Mouse (Mus musculus): ENCODE measurements at regions not wholly inside any gene's neighbourhood (a gene's known extent, or its start where the extent isn't known, plus 50 kb on each side); places are given as distances from the start of the nearest gene placed in this dataset.

GRCm38 (mm10) chr11:18571557-18572209, 447.1 kb downstream of the Meis1 start:
- no peak for DNase-seq

DNA sequence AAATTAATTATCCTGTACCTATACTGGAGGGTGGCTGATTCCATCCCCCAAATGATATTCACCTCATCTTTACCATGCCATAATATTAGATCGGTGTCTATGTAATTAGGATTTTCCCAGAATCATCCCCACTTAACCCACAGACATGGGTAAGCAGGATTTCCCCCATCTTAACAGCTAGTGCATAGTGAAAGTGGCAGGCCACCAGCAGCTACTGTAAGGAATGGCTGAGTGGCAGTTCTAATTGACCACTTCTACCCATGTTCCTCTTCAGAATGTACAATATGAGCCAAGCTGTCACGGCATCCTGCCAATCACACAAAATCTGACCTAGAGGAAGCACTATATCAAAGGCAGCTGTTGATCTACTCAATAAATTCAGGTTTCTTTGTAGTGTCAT, 455.8 kb downstream of the Meis1 start:
- DNase-seq, result no peak

DNA sequence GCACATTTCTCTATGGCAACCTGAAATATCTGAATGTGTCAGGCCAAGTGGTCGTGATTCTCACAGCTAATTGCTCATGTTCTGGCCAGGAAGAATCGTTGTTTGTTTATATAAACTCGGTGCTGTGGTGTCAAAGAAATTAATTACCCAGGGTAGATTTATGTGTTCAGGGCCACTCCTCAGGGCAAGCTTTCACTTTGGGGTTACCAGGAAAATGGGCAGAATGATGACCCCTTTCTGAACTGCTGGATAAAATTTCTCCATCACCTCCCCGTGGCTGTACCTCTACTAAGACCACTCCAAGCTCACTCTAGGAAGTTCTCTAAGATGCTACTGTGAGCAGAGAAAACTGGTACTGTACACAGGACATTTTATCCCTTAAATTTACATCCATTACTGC, 460.1 kb downstream of the Meis1 start:
- DNase-seq, result no peak

GRCm38 (mm10) chr11:18535592-18535857, 483.3 kb downstream of the Meis1 start:
- no peak for DNase-seq

DNA sequence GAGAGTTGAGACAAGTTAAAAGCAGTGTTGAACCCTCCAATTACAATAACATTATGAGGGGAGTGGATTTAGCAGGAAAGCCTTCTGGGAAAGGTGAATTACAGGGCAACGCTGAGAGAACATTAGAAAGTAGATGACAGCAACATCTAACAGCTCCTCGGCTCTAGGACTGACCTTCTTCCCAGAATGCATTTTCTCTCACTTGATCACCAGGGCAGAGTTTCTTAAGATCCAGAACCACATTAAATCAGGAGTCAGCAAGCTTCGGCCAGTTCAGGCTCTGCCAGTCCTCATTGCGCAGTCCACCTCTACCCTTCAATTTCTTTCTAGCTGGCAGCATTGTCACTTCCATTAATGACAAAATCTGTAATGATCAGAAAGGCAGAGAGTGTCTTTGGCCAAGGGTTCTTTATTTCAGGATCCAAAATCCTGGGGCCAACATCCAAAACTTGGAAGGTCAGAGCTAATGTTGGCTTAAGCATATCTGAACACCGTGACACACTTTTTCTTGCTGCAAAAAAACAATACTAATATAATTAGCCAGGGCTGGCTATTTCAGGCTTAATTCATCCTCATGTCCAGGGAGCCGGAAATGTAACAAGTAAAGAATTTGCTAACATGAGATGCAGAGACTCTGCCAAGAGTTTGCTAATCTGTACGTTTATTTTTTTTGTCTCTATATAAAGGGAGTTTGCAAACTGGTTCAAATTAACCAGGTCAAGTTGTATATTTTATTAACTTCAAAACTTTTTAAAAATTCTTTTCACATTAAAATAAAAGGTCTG, 483.8 kb downstream of the Meis1 start:
- no peak for DNase-seq

GRCm38 (mm10) chr11:18531264-18532110, 487.3 kb downstream of the Meis1 start:
- DNase-seq, result no peak

DNA sequence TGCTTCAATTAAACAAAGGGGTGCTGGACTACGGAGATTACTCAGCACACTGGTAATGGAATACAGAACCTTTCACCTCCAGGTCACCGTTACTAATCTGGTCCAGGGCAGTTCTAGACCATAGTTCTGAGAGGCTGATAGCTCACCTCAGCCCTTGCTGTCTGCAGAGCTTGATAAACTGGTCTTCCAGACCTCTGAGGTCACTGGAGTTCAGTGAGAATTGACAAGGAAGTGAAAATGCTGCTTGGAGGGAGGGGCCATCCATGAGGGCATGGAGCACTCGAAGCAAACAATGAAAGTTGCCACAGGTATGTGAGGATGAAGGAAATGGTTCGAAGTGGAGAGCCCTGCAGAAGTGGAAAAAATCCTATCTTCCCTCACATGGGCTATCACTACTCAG, 490.2 kb downstream of the Meis1 start:
- DNase-seq, result no peak

DNA sequence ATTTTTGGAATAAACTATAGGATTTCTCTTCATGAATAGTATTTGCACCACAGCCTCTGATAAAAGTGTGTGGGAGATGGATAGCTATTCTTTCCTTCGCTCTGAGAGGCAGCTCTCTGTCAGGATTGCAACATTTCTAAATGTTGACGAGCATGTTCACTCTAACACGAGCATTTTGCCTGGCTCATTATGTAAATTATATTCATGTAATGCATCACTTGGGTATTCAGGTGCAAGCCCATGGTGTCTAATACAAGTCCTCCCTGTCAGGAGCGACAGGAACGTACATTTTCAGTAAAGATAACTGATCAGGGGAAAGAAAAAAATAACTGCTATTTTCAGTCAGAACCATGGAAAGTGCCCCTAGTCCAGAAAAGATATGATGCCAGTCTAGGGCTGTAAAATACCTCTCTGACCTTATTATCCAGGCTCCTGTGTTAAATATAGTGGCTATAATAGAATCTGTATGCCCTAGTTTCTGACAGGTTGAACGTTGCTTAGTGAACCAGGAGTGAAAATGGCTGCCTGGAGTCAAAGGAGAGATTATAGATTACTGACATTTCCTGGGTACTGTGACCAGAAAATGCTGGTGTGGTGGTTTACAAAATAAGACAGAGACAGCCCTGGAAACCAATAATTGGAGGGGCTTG, 523.6 kb downstream of the Meis1 start:
- no peak for DNase-seq

- DNase-seq, result no peak
Observed at GRCm38 (mm10) chr11:18493981-18494380, 524.8 kb downstream of the Meis1 start.

- DNase-seq, result no peak
Observed at GRCm38 (mm10) chr11:18493086-18493485, 525.7 kb downstream of the Meis1 start.

DNA sequence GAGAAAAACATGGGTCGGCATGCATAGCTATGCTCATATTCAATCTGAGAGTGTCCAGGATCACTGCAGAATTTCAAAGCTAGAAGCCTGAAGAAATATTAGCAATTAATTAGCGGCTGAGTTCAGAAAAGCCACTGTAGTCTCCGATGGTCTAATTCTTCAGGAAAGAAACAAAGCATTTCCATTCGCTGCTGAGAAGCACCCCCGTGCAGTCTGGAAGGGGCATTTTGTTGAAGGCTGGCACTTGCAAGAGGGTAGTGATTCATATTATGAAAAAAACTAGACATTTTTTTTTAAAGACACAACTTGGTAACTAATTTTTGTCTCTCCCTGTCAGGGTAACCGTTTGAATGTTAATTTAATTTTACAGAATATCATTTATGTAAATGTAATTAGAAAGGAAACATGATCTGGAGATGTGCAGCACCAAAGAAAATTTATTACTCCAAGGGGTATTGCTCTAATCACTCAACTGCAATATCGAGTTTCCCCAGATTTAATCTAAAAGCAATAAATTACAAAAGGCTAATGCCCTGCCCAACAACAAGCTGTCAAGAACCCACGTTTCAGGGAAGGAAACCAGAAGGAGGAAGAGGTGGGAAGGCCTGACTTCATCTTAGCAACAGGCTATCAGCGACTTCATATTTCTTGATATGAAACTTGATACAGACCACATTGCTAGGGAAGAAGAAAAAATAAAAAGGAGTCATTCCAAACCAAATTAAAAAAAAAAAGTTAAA, 529.1 kb downstream of the Meis1 start:
- DNase-seq, result no peak

GRCm38 (mm10) chr11:18478841-18479240, 525.2 kb upstream of the Etaa1 start:
- DNase-seq, result no peak

- DNase-seq, result no peak
Observed at GRCm38 (mm10) chr11:18451271-18451670, 497.6 kb upstream of the Etaa1 start.

DNA sequence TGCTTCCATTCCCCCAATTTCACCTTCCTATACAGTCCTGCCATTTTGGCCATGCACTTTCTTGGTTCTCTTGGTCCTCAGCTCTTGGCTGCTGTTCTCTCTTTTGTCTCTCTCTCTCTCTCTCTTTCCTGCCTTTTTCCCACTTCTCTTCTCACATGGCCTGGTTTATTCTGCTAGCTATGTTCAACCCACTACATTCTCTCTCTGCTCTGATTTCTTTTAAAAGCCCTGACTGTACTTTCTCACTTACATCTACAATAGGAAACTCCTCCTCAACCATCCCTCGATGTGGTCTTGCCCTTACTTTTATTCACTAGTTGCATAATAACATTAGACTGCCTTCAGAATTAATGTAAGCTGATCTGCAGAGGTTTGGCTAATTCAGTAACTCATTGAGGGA, 495.2 kb upstream of the Etaa1 start:
- DNase-seq, result no peak

- DNase-seq, result no peak
Observed at GRCm38 (mm10) chr11:18444600-18444999, 490.9 kb upstream of the Etaa1 start.

GRCm38 (mm10) chr11:18444101-18444500, 490.4 kb upstream of the Etaa1 start:
- no peak for DNase-seq

DNA sequence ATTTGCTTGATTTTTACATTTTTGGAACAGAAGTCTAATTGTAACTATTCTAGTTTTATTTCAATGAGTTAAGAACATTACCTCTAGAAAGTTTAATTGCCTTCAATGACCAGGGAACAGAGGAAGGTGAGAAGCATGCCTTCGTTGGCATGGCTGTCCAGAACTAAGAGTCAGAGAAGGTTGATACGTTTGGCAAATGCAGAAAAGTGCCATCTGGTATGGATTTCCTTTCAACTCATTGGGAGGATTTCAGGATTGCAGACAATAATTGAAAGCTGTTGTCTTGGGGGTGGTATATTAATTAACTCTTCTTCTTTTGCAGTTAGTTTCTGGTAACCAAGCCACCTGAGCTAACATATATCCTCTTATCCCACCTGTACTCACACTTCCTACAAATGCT, 489.5 kb upstream of the Etaa1 start:
- DNase-seq, result no peak

GRCm38 (mm10) chr11:18437834-18438611, 484.3 kb upstream of the Etaa1 start:
- DNase-seq, result no peak

DNA sequence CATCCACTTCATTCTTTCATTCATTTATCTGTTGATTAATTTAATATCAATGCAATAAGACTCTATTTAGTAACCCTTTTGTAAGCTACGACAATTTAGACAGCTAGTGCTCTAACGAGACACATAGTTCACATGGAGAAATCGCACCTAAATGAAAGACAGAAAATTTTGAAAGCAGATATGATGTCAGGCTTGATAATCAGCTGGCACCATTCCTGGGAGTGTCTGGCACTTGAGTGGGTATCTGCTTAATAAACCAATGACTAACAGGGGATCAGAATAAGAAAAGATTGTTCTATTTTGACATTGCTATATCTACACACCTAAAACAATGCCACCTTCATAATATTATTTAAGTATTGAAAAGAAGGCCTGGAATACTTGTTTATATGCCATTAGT, 467.4 kb upstream of the Etaa1 start:
- DNase-seq, result no peak

- no peak for DNase-seq
Observed at GRCm38 (mm10) chr11:18413769-18414168, 460.1 kb upstream of the Etaa1 start.

DNA sequence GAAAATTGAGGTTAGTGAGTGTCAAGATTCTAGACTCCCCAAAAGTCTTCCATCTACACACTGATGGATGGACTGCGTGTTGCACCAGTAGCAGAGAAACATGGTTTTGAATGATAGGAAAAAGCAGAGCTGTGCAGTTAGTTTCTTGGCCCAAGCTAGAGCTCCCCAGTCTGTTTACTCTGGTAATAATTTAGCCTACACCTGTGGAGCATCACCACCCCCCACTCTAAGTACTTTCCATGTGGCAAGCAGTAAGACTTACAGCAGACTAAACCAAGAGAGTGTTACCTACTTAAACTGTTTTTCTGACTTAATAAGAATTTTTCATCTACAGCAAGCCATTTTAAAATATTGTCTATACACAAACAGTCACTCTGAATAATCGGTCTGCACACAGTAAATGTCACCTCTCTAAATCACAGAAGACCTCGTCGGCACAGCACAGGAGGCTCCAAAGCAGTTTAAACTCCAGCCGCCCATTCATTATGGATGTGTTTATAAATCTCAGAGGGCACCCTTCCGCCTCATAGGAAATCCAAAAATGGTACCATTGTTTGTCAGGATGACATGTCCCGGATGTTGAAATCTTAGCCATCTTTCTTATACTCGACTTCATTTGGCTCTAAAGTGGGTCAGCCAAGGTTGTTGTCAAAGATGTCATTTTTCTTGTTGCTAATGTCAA, 454.5 kb upstream of the Etaa1 start:
- DNase-seq, result no peak
